Mouse (Mus musculus) heart, embryonic 16.5 days (tissue): ENCODE data around the gene Ptpn22. TPM values are rescaled to one million over a fixed set of nuclear protein-coding genes. Genes with fewer than 3 reads are reported as not detected.
A peak's percentile ranks its signal among the peaks of the same experiment; 100 is the strongest.

ENCODE experiments used
- ATAC-seq: fragments of 200-750 bp; cut with Nextera tagmentation; replicated peaks from 2 replicates; pipeline ENCODE4 v1.8.0; 2017; ENCODE audit warnings: moderate number of reproducible peaks; ENCODE audit not compliant: insufficient read depth, low FRiP score; ENCODE audit errors: extremely low read depth
- H3K27ac ChIP-seq: fragments of 300-500 bp; sonication (generic); 2 replicates; pipeline ENCODE4 v1.5.1; 2014; ENCODE audit warnings: mild to moderate bottlenecking, low read length, control low read depth, moderate library complexity
- H3K27me3 ChIP-seq: fragments of 300-500 bp; sonication (generic); 2 replicates; pipeline ENCODE4 v1.6.1; 2014; ENCODE audit warnings: low read length, mixed read lengths; ENCODE audit not compliant: control insufficient read depth, insufficient read depth
- H3K36me3 ChIP-seq: fragments of 300-500 bp; sonication (generic); 2 replicates; pipeline ENCODE4 v1.6.1; 2014; ENCODE audit not compliant: control insufficient read depth, insufficient read depth
- H3K4me1 ChIP-seq: fragments of 300-500 bp; sonication (generic); 2 replicates; pipeline ENCODE4 v1.6.1; 2014; ENCODE audit warnings: low read length, mixed read lengths; ENCODE audit not compliant: control insufficient read depth, insufficient read depth
- H3K4me2 ChIP-seq: fragments of 300-500 bp; sonication (generic); 2 replicates; pipeline ENCODE4 v1.6.1; 2014; ENCODE audit warnings: low read depth, mild to moderate bottlenecking, control low read depth, low read length
- H3K4me3 ChIP-seq: fragments of 300-500 bp; sonication (generic); 2 replicates; pipeline ENCODE4 v1.5.1; 2014; ENCODE audit warnings: mild to moderate bottlenecking, control low read depth, low read length
- H3K9ac ChIP-seq: fragments of 300-500 bp; sonication (generic); 2 replicates; pipeline ENCODE4 v1.6.1; 2014; ENCODE audit warnings: low read length, control low read depth
- H3K9me3 ChIP-seq: fragments of 300-500 bp; sonication (generic); replicated peaks from 2 replicates; pipeline ENCODE4 v1.6.1; 2016; ENCODE audit warnings: low read length; ENCODE audit not compliant: control insufficient read depth
- WGBS: fragments of 180-500 bp; shearing (Covaris S2); extraction: QIAGEN DNeasy Blood & Tissue Kit; methylation state at CpG from one replicate; pipeline ENCODE4 v1.1.7; 2014; 5-methylcytosine and 5-hydroxymethylcytosine counted together
- polyA plus RNA-seq: library from polyadenylated mRNA; unstranded; fragments of >200 nt; fragmentation: Nextera tagmentation; extraction: Ambion mirVana; gene quantifications from 2 replicates; pipeline ENCODE4 v1.2.1, GENCODE M21; 2015

Gene Ptpn22
- polyA plus RNA-seq, 1 experiment from 2014 or later, result 6.7 TPM

DNA sequence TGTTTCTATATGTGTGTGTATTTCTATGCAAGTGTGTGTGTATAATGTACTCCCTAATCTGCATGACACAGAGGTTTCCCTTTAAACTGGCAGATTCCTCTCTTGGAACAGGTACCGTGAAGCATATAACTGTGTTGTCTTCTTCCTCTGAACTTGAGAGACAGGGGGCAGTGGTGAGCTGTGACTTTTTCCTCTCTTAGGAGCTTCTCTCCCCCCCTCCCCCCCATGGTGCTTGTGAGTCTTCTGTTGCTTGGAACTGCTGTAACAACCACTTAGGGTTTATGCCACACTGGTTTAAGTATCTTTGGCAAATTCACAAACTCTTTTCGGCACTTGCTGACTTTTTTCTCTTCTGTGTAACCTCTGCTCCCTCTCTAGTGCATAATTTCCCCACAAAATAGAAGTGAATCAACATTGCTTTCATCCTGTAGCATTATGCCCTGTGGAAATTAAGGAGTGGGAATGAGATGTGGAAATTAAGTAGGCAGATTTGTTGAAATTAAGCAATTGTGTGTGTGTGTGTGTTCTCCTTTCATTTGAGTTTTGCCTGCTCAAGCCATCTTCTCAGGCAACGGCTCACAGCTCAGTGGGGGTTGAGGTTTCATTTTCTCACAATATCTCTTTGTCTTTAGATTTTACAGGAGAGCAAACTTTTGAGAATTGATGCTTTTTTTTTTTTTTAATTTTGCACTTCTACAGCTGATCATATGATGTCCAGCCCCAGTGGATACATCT lies 6.9 kb upstream of the Ptpn22 start:
- WGBS, result 50% methylated on average over 3 of the region's 3 CpGs
- Histone ChIP-seq H3K27me3 (no peaks in the 10 kb centered on the region), H3K9me3 (no peaks in the 10 kb centered on the region), H3K4me3 (no peak overlapping the region), H3K36me3 (no peaks in the 10 kb centered on the region), H3K4me1 (no peaks in the 10 kb centered on the region), H3K9ac (no peak overlapping the region), H3K27ac (no peak overlapping the region), H3K4me2 (no peak overlapping the region)
- peak; percentile 32; the same call in 1 of the 2 replicates for ATAC-seq

DNA sequence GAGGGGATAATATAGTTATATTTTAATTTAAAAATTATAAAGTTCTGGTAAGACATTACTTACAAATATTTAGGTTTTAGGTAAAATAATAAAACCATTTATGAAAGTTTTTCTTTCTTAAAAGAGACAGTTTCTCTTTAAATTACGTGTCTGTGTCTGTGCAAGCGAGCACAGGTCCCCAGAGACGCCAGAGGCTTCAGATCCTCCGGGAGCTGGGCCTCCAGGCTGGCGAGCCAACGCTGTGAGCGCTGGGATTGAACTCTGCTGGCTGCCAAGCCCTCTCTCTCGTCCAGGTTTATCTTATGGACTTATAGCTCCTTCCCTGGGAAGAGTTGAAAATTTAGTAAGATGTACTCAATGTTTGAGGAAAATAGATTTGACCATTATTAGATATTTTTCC lies 5.8 kb upstream of the Ptpn22 start:
- Histone ChIP-seq H3K4me2 (no peak overlapping the region), H3K4me3 (no peak overlapping the region), H3K27ac (no peak overlapping the region), H3K4me1 (no peaks in the 10 kb centered on the region), H3K9me3 (no peaks in the 10 kb centered on the region), H3K27me3 (no peaks in the 10 kb centered on the region), H3K36me3 (no peaks in the 10 kb centered on the region), H3K9ac (no peak overlapping the region)
- WGBS, result 51% methylated on average over 8 of the region's 8 CpGs
- ATAC-seq, result no peak

DNA sequence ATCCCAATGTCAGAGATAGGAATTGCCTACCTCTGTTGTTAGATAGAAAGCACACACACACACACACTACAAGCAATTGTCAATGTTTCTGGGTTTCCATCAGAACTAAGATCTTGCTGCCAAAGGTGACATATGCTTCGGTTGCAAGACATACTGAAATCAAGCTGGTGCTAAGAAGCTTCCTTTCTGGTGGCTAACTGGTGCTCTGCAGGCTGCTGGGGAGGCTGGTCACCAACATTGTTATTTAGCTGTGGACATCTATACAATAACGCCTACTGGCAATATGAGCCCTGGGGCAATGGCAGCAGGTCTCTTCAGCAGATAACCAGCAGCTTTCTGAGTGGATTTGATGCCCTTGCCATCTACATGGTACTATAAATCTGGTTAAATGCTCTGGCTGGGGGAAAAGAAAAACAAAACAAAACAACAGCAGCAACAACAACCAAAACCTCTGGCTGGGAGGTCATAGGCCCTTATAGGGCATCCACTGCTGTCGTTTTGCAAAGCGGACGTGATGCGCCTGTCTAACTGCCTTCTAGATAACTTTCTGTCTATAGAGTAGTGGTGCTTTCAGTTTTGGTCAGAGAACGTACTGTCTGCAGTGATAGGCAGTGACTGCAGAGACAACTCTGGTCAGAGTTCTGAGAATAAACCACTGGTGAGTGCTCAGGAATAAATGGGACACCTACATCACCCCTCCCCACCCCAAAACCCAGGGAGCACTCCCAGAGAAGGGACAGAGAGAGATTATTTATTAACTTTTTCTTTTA lies 2.4 kb upstream of the Ptpn22 start:
- H3K4me2 ChIP-seq, result no peak overlapping the region
- H3K27ac ChIP-seq, result no peak overlapping the region
- H3K9me3 ChIP-seq, result no peaks in the 10 kb centered on the region
- H3K9ac ChIP-seq, result no peak overlapping the region
- no peaks in the 10 kb centered on the region for H3K36me3 ChIP-seq
- H3K27me3 ChIP-seq, result no peaks in the 10 kb centered on the region
- H3K4me1 ChIP-seq, result peaks cover 9% of the 10 kb centered on the region
- 81% methylated on average over 7 of the region's 7 CpGs for WGBS
- no peak overlapping the region for H3K4me3 ChIP-seq
- no peak for ATAC-seq

DNA sequence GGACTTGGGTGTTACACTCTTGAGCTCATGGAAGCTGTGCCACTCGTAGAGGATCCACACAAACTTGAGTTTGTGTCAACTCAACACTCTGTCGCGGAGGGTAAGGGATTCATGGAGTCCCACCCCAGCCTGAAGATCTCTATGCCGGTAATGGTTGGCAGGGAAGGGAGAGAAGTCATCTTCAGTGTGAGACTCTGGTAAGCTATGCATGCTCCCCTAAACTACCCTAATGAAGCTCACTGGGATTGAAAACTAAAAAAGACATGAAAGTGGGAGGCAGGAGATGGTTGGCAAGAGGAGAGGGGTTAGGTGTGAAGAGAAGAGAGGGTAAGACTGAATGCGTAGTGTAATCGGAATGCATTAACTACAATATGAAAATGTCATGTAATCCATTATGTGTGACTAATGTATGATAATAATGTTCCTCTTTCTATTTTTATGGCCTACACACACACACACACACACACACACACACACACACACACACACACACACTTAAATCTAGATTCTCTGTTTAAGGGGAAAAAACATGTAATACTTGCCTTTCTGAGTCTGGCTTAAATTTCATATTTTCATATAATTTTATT lies 1.5 kb upstream of the Ptpn22 start:
- Histone ChIP-seq H3K27ac (no peak overlapping the region), H3K4me1 (peaks cover 9% of the 10 kb centered on the region), H3K4me3 (no peak overlapping the region), H3K27me3 (no peaks in the 10 kb centered on the region), H3K36me3 (no peaks in the 10 kb centered on the region), H3K9ac (no peak overlapping the region), H3K4me2 (no peak overlapping the region), H3K9me3 (no peaks in the 10 kb centered on the region)
- ATAC-seq, result no peak
- WGBS, result 75% methylated on average over 6 of the region's 6 CpGs

DNA sequence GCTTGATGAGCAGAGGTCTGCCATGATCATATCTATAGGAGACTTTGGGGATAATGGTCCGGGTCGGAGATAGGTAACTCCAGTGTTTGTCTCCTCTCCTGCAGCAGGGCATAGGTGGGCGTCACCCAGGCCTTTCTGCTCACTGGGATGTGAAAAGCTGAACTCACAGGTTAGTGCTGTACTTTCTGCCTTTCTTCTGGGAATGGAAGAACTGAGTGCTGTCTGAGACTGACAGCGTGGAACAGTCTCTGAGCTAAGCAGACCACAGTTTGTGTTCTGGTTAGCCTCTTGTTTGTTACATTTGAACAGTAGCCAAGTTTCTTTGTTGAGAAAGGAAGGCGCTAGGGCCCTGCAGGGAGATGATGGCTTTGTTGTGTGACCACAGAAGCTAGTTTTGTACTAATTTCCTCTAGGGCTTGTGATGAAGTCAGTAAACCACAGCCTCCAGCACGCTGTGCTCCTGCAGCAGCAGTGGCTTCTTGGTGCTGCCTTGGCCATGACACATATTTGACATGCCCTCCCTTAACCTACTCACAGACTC lies 326 bp downstream of the Ptpn22 start:
- peak; percentile 59 for ATAC-seq
- H3K4me2 ChIP-seq, result peak overlapping the region; percentile 35
- H3K27ac ChIP-seq, result peak overlapping the region; percentile 67
- H3K9ac ChIP-seq, result peak overlapping the region; percentile 38
- H3K4me1 ChIP-seq, result peaks cover 9% of the 10 kb centered on the region
- no peaks in the 10 kb centered on the region for H3K9me3 ChIP-seq
- H3K36me3 ChIP-seq, result no peaks in the 10 kb centered on the region
- peak overlapping the region; percentile 38 for H3K4me3 ChIP-seq
- WGBS, result 54% methylated on average over 6 of the region's 6 CpGs
- H3K27me3 ChIP-seq, result no peaks in the 10 kb centered on the region

DNA sequence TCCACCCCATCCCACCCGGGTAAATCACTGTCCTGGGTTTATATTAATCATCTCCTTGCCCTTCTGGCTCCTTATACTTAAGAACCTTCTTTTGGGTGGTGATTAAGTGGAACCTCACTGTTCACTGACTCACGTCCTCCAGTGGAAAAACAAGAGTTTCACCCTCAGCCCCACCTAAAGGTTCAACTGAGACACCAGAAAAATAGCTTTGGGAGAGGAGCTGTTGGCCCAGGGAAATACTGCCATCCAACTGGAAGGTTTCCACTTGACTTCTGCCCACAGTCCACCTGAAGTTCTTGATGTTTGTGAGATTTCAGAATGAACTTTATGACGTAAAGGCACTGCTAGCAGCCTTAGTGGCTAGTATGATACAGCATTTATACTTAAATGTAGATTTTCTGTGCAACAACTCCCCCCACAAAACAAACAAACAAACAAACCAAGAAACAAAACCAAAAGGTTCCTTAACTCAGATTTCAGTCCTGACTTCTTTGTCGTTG lies 3.2 kb downstream of the Ptpn22 start:
- Histone ChIP-seq H3K36me3 (no peaks in the 10 kb centered on the region), H3K9me3 (no peaks in the 10 kb centered on the region), H3K27ac (no peak overlapping the region), H3K4me2 (no peak overlapping the region), H3K27me3 (no peaks in the 10 kb centered on the region), H3K4me1 (peaks cover 9% of the 10 kb centered on the region), H3K4me3 (no peak overlapping the region), H3K9ac (no peak overlapping the region)
- WGBS, result 70% methylated on average over 4 of the region's 4 CpGs
- no peak for ATAC-seq

DNA sequence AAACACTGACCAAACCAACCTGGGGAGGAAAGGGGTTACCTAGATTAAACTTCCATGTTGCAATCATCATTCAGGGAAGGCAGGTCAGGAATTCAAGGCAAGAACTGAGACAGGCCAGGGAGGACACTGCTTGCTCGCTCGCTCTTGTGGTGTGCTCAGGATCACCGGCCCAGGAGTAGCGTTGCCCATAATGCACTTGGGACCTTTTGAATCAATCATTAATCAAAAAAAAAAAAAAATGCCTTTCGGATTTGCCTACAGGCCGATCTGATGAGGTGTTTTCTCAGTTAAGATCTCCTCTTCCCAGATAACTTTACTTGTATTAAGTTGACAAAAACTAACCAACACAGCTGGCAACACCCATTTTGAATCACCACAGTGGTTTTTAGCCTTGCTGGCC lies 4.6 kb downstream of the Ptpn22 start:
- WGBS, result 82% methylated on average over 6 of the region's 6 CpGs
- H3K4me3 ChIP-seq, result no peak overlapping the region

DNA sequence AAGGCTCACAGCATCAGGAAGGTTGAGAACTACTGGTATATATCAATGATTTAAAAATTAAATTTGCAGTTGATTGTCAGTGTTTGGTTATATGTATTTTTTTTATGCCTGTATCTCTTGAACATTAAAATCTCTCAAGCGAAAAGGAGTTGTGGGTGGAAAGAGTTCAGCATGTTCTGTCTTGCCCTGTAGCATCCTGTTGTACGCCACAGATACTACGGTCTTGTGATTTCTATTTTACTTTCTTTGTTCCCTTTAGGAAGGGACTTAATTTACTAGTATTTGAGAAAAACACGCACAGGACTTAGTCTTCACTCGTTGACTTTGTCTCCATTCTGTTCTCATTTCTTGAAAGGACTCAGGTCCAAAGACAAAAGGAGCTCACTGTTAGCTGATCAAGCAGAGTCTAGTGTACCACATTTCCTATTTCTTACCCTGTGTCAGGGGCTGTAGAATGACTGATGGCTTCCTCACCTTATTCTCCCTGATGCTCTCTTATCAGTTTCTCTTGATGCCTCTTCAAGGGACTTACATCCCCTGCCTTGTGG lies 7.9 kb downstream of the Ptpn22 start:
- H3K4me3 ChIP-seq, result no peak overlapping the region
- H3K9me3 ChIP-seq, result no peaks in the 10 kb centered on the region
- no peak overlapping the region for H3K9ac ChIP-seq
- WGBS, result 87% methylated on average over 5 of the region's 5 CpGs
- no peaks in the 10 kb centered on the region for H3K36me3 ChIP-seq
- H3K27me3 ChIP-seq, result no peaks in the 10 kb centered on the region
- no peak overlapping the region for H3K4me2 ChIP-seq
- H3K27ac ChIP-seq, result peak overlapping the region; percentile 39; the same call in 1 of the 2 replicates
- no peaks in the 10 kb centered on the region for H3K4me1 ChIP-seq
- ATAC-seq, result no peak

More for the DNA sequence above, 4.6 kb downstream of the Ptpn22 start:
- no peaks in the 10 kb centered on the region for H3K36me3 ChIP-seq
- ATAC-seq, result no peak
- no peaks in the 10 kb centered on the region for H3K27me3 ChIP-seq
- no peak overlapping the region for H3K27ac ChIP-seq
- H3K9ac ChIP-seq, result no peak overlapping the region
- no peak overlapping the region for H3K4me2 ChIP-seq
- peaks cover 9% of the 10 kb centered on the region for H3K4me1 ChIP-seq
- H3K9me3 ChIP-seq, result no peaks in the 10 kb centered on the region
